Mouse (Mus musculus) neural tube, embryonic 11.5 days (tissue): Measurements from ENCODE around the gene Ctnna2. TPM values are rescaled to one million over a fixed set of nuclear protein-coding genes. Genes with fewer than 3 reads are reported as not detected.

Experiments
- ATAC-seq: fragments of 200-750 bp; cut with Nextera tagmentation; 2 replicates; pipeline ENCODE4 v1.8.0; 2017; ENCODE audit warnings: moderate number of reproducible peaks, mild to moderate bottlenecking, moderate TSS enrichment, moderate library complexity; ENCODE audit not compliant: insufficient read depth, low FRiP score, low TSS enrichment
- DNase-seq: peaks from one replicate; pipeline ENCODE4 v3.0.0-alpha.2; 2015; ENCODE audit warnings: low spot score
- H3K27ac ChIP-seq: fragments of 300-500 bp; sonication (generic); 2 replicates; pipeline ENCODE4 v1.5.1; 2014; ENCODE audit warnings: low read depth, mild to moderate bottlenecking, low read length
- H3K27me3 ChIP-seq: fragments of 300-500 bp; sonication (generic); 2 replicates; pipeline ENCODE4 v1.6.1; 2014; ENCODE audit warnings: mild to moderate bottlenecking, low read length, mixed read lengths; ENCODE audit not compliant: control insufficient read depth, insufficient read depth
- H3K36me3 ChIP-seq: fragments of 300-500 bp; sonication (generic); 2 replicates; pipeline ENCODE4 v1.6.1; 2014; ENCODE audit warnings: mild to moderate bottlenecking, low read length, moderate library complexity, mixed read lengths; ENCODE audit not compliant: control insufficient read depth, insufficient read depth
- H3K4me1 ChIP-seq: fragments of 300-500 bp; sonication (generic); 2 replicates; pipeline ENCODE4 v1.6.1; 2014; ENCODE audit warnings: low read length, mixed read lengths; ENCODE audit not compliant: control insufficient read depth, insufficient read depth
- H3K4me2 ChIP-seq: fragments of 300-500 bp; sonication (generic); 2 replicates; pipeline ENCODE4 v1.6.1; 2014; ENCODE audit warnings: low read depth, mild to moderate bottlenecking, moderate library complexity
- H3K4me3 ChIP-seq: fragments of 300-500 bp; sonication (generic); 2 replicates; pipeline ENCODE4 v1.5.1; 2014; ENCODE audit warnings: low read depth, low read length
- H3K9ac ChIP-seq: fragments of 300-500 bp; sonication (generic); 2 replicates; pipeline ENCODE4 v1.6.1; 2014; ENCODE audit warnings: mild to moderate bottlenecking, low read length
- H3K9me3 ChIP-seq: fragments of 300-500 bp; sonication (generic); 2 replicates; pipeline ENCODE4 v1.6.1; 2016; ENCODE audit warnings: low read length; ENCODE audit not compliant: control insufficient read depth
- WGBS: fragments of 180-500 bp; shearing (Covaris S2); extraction: QIAGEN DNeasy Blood & Tissue Kit; methylation state at CpG from one replicate; pipeline ENCODE4 v1.1.7; 2014; 5-methylcytosine and 5-hydroxymethylcytosine counted together
- polyA plus RNA-seq: library from polyadenylated mRNA; unstranded; fragments of >200 nt; fragmentation: Nextera tagmentation; extraction: Ambion mirVana; gene quantifications from 2 replicates; pipeline ENCODE4 v1.2.1, GENCODE M21; 2014

Gene Ctnna2
- polyA plus RNA-seq, 1 experiment from 2014 or later, result 54.7 TPM

DNA sequence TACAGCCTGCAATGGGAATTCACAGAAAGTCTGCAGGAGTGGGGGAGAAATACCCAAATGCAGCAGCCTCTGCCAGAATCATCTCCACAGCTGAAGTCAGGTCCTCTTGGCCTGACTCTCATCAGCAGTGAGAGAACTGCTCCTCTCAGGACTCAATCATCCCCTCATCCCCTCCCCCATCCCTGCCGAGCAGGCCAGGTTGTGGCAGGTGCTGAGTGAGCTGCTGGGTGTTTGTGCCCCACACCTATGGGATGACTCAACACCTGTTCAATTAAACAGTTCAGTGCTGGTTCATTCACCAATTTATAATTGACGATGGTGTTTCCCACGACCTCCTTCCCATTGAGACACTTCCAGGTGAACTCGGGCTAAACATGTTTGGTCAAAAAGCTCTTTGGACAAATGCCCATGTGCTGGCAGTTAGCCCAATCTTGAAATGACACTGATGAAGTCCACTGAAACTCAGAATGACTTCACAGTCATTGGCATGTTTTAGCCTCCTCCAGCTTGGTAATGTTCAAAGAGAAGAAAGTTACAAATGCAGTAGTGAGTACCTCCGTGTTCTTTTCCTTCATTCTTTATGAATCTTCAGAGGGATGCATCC lies 1000.1 kb downstream of the Ctnna2 start:
- WGBS, result 82% methylated on average over 5 of the region's 5 CpGs
- no peaks in the 10 kb centered on the region for H3K9me3 ChIP-seq
- no peak for ATAC-seq

GRCm38 (mm10) chr6:76977817-76978216 lies 1001.7 kb downstream of the Ctnna2 start:
- ATAC-seq, result no peak
- H3K9ac ChIP-seq, result no peak overlapping the region
- WGBS, result 28% methylated on average over 3 of the region's 3 CpGs

More for the DNA sequence above, 1000.1 kb downstream of the Ctnna2 start:
- H3K36me3 ChIP-seq, result no peaks in the 10 kb centered on the region
- DNase-seq, result no peak
- H3K4me3 ChIP-seq, result no peak overlapping the region
- H3K27ac ChIP-seq, result no peak overlapping the region
- no peak overlapping the region for H3K4me2 ChIP-seq
- H3K4me1 ChIP-seq, result no peaks in the 10 kb centered on the region
- no peak overlapping the region for H3K9ac ChIP-seq
- no peaks in the 10 kb centered on the region for H3K27me3 ChIP-seq

DNA sequence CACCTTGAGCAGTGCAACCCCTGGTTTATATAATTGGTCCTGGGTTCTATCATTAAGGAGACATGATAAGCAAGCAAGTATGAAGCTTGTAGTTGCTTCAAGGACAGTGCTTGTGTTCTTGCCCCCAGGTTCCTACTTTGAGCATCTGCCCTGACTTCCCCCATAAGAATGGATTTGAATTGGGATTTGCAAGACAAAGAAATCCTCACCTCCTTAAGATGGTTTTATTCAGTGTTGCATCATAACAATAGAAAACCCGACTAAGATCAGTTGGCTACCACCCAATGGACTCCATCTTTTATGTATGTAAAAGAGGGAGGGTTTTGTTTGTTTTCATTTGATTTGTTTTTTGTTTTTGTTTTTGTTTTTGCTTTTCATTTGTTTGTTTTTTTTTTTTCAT lies 1005.2 kb downstream of the Ctnna2 start:
- no peak overlapping the region for H3K4me2 ChIP-seq
- WGBS, result 80% methylated on average over 1 of the region's 1 CpGs
- H3K27me3 ChIP-seq, result no peaks in the 10 kb centered on the region
- no peak for ATAC-seq
- no peaks in the 10 kb centered on the region for H3K4me1 ChIP-seq
- no peaks in the 10 kb centered on the region for H3K36me3 ChIP-seq
- H3K27ac ChIP-seq, result no peak overlapping the region
- no peaks in the 10 kb centered on the region for H3K9me3 ChIP-seq
- no peak for DNase-seq
- H3K9ac ChIP-seq, result no peak overlapping the region
- no peak overlapping the region for H3K4me3 ChIP-seq

More at GRCm38 (mm10) chr6:76977817-76978216, 1001.7 kb downstream of the Ctnna2 start:
- Histone ChIP-seq H3K4me1 (no peaks in the 10 kb centered on the region), H3K27me3 (no peaks in the 10 kb centered on the region), H3K27ac (no peak overlapping the region), H3K4me2 (no peak overlapping the region), H3K9me3 (no peaks in the 10 kb centered on the region), H3K36me3 (no peaks in the 10 kb centered on the region), H3K4me3 (no peak overlapping the region)
- no peak for DNase-seq

- no peak overlapping the region for H3K4me3 ChIP-seq
- no peak overlapping the region for H3K9ac ChIP-seq
- no peak overlapping the region for H3K4me2 ChIP-seq
- H3K27ac ChIP-seq, result no peak overlapping the region
- H3K9me3 ChIP-seq, result no peaks in the 10 kb centered on the region
- ATAC-seq (no peak), DNase-seq (no peak)
- H3K4me1 ChIP-seq, result no peaks in the 10 kb centered on the region
- no peaks in the 10 kb centered on the region for H3K36me3 ChIP-seq
- H3K27me3 ChIP-seq, result no peaks in the 10 kb centered on the region
- 89% methylated on average over 5 of the region's 5 CpGs for WGBS
Observed at GRCm38 (mm10) chr6:76964998-76965432, 1014.5 kb downstream of the Ctnna2 start.

DNA sequence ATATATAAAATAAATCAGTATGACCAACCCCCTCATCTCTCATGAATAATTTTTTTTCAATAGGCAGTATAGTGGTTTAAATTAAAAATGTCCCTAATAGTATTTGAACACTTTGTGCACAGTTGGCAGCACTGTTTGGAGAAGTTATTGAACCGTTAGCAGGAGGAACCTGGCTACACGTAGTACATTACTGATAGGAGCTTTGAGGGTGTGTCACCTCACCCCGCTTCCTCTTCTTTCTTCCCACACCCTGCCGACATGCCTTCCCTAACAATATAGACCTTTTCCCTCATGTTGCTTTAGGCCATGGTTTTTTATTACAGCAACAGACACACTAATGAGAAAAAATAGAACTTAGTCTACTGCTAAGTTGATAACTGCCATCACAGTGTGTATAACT lies 1071.4 kb downstream of the Ctnna2 start:
- no peak overlapping the region for H3K4me3 ChIP-seq

DNA sequence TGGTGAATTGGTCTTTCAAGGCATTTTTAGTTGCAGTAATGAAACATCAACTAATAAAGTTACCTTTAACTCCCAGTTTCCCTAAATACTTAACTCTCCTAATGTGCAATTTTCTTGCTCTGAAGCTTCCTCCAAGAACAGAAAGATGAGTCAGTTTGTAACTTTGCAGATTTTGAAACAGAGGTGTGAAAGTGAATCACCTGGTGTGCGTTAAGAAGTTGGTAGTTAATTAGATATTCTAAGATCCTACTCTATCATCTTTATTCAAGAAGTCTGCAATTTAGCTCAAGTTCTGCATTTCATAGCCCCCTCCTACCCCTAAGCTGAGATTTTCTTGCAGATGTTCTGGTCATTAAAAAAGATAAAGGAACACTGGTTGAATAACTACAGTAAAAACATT lies 1082.3 kb downstream of the Ctnna2 start:
- H3K4me3 ChIP-seq, result no peak overlapping the region
- H3K27ac ChIP-seq, result no peak overlapping the region
- H3K4me2 ChIP-seq, result no peak overlapping the region
- no peaks in the 10 kb centered on the region for H3K36me3 ChIP-seq
- 73% methylated on average over 1 of the region's 1 CpGs for WGBS
- ATAC-seq, result no peak
- no peaks in the 10 kb centered on the region for H3K27me3 ChIP-seq
- no peaks in the 10 kb centered on the region for H3K4me1 ChIP-seq
- no peaks in the 10 kb centered on the region for H3K9me3 ChIP-seq
- DNase-seq, result no peak
- no peak overlapping the region for H3K9ac ChIP-seq

More for the DNA sequence above, 1071.4 kb downstream of the Ctnna2 start:
- ATAC-seq (no peak), DNase-seq (no peak)
- Histone ChIP-seq H3K36me3 (no peaks in the 10 kb centered on the region), H3K27ac (no peak overlapping the region), H3K4me1 (no peaks in the 10 kb centered on the region), H3K9me3 (no peaks in the 10 kb centered on the region), H3K27me3 (no peaks in the 10 kb centered on the region), H3K4me2 (no peak overlapping the region), H3K9ac (no peak overlapping the region)
- WGBS, result 75% methylated on average over 4 of the region's 4 CpGs
